Mouse (Mus musculus): ENCODE measurements around the gene Krt80.

Gene Krt80

DNA sequence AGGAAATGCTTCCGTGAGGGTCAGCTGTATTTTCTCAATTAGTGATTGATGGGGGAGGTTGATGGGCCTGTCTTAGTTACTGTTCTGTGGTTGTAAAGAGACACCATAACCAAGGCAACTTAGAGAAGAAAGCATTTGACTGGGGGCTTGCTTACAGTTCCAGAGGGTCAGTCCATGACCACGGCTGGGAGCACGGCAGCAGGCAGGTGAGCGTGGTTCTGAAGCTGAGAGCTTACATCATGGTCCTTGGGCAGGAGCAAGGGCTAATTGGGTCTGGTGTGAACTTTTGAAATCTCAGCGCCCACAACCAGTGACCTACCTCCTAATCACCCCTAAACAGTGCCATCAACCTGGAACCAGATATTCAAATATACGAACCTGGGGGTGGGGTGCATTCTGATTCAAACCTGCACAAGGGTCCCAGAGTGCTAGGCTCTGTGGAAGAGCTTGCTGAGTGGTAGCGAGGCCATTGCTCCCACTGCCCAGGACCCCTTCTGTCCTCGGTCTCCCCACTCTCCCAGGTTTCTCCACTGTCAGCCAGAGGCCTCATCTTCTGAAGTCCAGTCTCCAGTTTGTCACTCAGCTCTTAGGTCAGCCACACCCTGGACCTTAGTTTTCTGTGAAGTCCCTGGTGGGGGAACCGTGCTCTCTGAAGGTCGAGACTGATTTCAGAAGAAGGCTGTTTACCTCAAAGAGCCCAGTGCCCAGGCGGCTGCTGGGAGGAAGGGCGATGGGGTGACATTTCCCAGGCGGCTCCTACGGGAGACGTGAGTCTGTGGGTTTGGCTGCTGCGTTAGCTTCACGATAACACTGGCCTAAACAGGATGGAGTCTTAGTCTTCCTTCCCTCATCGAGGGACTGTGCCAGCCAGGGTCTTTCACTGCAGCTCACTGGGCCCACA lies 52.8 kb downstream of the Krt80 start:
- DNase-seq (ENCODE audit: low spot score) = no peak

- no peak for DNase-seq (ENCODE audit: low spot score)
These were observed 53.6 kb downstream of the Krt80 start for GRCm38 (mm10) chr15:101316279-101316912.

DNA sequence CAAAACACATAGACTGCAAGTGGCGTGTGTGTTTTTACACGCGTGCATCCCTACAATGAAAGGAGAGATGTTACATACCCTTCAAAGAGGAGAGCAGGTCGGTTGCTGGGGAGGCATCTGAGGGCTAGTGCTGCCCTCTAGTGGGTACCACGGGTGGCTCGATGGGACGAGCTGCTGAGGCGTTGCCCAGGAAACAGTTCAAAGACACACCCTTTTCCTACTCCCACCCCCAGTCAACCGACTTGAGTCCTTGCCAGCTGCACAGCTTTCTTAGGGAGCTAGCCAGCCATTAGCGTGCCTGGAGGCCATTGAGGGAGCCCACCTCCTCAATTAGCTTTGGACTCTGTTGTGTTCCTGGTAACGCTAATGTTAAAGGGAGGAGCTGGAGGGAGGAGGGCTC lies 54.1 kb downstream of the Krt80 start:
- DNase-seq (ENCODE audit: low spot score) = peak; percentile 93

DNA sequence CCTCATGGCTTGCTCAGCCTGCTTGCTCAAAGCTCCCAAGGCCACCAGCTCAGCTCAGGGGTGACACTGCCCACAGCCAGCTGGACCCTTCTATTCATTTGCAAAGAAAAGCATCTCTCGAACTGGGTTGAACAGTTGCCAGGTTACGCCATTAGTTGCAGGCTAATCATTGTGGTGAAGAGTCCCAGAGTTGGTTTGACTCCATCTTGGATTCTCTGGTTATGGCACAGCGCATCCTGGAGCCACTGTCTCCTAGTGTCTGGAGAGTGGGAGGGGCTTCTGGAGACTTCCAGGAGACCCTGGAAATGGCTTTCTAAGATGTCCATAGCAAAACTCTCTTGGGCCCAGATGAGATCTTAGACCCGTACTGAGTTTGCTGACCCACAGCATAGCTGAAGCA lies 54.6 kb downstream of the Krt80 start:
- DNase-seq (ENCODE audit: low spot score) = no peak

- DNase-seq (ENCODE audit: low spot score) = no peak
These were observed 58.0 kb downstream of the Krt80 start for GRCm38 (mm10) chr15:101312006-101312405.

DNA sequence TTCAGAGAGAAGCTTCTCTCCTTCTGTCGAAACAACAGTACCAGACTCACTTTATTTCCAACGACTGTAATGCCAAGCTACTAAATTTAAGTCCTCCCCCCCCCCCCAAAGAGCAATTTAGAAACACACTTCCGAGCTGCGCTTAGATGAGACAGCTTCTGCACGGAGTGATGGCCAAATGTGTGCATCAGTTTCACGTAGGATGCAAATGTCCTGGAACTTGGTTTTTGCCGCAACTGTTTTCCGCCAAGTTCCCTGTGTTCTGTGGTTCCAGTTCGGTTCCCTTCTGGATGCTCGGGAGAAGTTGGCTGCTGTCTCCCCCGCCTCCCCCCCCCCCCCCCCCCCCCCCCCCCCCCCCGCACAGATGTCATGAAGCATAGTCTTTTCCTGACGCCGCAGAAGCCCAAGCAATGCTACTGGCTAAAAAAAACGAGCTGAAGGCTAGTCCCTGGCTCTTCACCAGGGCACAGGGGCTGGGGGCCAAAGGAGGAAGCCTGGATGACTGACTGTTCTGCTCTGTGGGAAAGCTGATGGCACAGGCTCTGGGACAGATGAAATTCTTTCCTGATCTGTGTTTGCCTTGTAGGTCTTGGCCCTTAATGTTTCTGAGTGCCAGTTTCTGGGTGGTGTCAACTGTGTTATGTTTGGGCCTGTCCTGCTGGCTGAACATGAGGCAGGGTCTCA lies 58.7 kb downstream of the Krt80 start:
- no peak for DNase-seq (ENCODE audit: low spot score)

DNA sequence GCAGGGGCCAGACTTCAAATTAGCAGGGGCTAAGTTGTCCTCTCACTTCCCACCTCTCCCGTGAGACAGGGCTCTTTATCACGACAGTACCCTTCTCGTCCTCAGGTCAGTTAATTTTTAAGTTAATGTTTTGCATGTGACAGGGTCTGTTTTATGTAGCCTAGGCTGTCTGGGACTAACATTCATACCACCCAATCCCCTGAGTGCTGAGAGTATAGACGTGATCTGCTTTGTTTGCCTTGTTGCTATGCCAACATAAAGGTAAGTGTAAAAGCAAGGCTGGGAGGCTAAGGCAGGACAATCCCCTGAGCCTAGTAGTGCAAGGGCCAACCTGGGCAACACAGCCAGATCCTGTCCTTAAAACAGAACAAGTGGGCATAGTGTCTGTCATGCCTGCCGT lies 60.5 kb downstream of the Krt80 start:
- DNase-seq (ENCODE audit: low spot score) = no peak

DNA sequence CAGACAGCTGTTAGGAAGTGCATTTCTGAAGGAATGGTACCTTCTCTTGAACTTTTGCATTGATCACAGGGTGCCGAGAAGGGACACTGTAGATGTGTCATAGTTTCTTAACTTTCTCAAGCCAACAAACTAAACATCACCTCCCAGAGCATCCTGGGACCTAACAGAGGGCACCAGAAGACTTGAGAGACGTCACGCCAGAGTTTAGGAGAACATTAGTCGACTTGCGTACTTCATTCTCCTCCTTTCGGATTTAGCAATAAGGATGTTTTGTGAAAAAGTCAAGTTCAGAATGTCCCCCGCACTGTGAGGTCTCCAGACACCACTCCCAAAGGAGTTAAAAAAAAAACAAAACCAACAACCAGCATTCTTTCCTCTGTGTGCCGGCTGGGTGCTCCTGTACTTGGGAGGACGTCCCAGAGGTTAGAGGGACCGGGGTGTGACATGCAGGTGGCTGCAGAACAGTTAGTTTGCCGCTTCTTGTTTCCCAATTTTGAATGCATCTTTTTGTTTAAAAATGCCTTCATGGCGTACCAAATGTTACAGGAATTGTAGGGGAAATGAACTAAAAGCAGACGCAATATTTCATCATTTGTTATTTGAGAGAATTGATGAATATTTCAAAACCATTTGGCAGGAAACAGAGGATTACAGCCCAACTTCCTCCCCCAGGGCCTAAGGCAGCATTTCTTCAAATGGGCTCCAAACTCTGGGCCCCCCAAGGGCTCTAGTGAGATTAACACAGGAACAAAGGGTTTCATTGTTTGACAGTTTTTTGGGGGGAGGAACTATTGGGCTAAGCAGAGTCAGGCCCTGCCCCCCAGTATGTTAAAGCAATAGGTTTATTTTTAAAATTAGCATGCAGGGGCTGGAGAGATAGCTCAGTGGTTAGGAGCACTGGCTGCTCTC lies 61.3 kb downstream of the Krt80 start:
- no peak for DNase-seq (ENCODE audit: low spot score)

- no peak for DNase-seq (ENCODE audit: low spot score)
These were observed 63.5 kb downstream of the Krt80 start for GRCm38 (mm10) chr15:101306459-101306858.

- DNase-seq (ENCODE audit: low spot score) = no peak
These were observed 66.1 kb downstream of the Krt80 start for GRCm38 (mm10) chr15:101303830-101304229.

DNA sequence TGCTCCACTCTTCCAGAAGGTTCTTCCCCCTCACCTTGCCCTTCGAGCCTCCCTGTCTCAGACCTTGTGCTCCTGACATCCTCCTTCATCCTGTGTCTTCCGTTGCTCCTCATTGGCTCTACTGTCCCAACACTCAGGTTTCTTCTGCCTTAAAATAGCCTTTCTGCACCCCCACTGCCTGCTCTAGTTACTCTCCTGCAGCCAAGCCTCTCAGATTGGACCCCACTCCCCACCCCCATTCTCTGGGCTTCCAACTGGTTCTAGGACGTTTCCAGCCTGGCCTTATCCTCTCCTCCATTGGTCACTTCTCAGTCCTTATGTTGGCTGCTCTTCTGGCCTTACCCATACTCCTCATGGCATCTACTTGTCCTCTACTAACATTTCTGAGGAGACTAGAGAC lies 67.8 kb downstream of the Krt80 start:
- no peak for DNase-seq (ENCODE audit: low spot score)

GRCm38 (mm10) chr15:101300128-101300527 lies 69.8 kb downstream of the Krt80 start:
- no peak for DNase-seq (ENCODE audit: low spot score)

DNA sequence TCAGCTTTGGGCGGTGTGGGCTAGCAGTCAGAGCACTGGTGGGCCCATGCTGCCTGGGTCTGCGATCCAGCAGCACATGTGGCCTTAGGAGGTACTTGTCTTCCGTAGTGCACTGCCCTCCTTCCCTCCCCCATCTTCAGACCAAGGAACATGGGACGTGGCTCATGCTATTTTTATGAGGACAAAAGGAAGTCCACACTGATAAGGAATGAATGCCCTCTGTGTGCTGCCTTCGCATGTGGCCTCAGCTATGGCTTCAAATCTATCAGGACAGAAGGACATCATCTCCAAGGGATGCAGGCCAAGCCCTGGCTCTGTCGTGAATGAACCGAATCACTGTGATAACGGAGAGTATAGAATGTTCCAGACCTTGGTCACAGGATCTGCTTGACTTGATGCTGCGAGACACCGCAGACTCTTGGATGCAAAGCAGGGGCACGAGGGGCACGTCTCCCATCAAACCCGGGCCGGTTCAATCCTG lies 70.4 kb downstream of the Krt80 start:
- DNase-seq (ENCODE audit: low spot score) = no peak

DNA sequence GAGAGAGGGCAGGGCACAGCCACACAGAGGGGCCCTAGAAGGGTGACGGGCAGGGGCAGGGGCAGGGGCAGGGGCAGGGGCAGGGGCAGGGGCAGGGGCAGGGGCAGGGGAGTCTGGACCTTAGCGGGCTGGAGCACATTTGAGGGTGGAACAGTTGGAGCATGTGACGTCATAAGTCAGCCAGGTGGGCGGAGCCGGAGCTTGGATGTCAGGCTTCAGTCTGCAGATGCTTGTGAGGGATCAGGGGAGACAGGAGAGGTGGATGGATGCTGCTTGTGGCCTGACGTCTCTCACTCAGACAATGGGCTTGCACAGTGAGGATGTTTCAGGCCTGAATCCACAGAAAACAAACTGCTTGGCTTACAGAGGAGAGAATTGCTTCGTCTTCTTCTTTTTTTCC lies 71.4 kb downstream of the Krt80 start:
- no peak for DNase-seq (ENCODE audit: low spot score)

DNA sequence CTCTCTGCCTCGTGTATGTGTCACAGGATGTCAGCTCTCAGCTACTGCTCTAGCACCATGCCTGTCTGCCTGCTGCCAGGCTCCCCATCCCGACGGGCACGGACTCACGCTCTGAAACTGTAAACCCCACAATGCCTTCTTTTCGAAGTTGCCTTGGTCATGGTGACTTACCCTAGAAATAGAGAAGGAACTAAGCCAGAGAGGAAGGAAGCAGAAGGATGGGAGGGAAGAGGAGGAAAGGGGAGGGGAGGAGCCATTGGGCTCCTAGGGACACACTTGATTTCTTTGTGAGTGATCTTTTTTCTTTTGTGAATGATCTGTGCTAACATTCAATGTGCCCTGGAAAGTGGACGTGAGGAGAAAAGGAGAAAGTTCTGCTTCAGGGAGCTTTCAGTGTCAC lies 72.0 kb downstream of the Krt80 start:
- DNase-seq (ENCODE audit: low spot score) = no peak
